Mouse (Mus musculus): ENCODE data around the gene 1700031F05Rik.
"Not testable (repeated sequence)": the region's sequence is repeated elsewhere in the genome, so short reads cannot be mapped to it uniquely, and the experiment has no call there.

GRCm38 (mm10) chrX:102914823-102915222, 47.1 kb upstream of the 1700031F05Rik start:
- not testable (repeated sequence) for TF ChIP-seq CTCF, EP300 (IDR thresholded peaks at IDR 0.05; ENCODE audit: low read depth)
